Mouse (Mus musculus): ENCODE measurements at regions not wholly inside any gene's neighbourhood (a gene's known extent, or its start where the extent isn't known, plus 50 kb on each side); places are given as distances from the start of the nearest gene placed in this dataset.

DNA sequence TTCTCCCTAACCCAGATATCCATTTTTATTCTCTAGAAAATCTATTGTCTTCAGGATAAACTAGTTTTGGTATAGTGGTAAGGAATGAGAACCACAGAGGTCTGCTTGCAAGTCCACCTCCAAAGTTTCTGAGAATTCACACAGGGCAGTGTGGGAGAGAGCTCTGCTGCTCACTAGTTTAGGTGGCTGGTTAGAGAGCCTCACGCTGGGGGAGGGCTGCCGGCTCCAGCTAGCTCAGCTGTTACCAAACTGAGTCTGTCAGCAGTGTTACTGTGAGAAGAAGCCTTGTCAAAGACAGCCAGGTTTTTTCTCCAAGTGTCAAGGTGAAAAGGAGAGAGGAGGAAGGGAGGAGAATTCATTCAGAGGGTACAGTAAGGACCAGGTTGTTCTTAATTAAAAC lies 147.8 kb upstream of the Eif4g2 start:
- H3K4me3 ChIP-seq, result no peak overlapping the region
- no peak overlapping the region for H3K4me2 ChIP-seq
- no peak overlapping the region for H3K9ac ChIP-seq
- H3K4me1 ChIP-seq, result no peaks in the 10 kb centered on the region
- ATAC-seq, result no peak
- WGBS, result 85% methylated on average over 2 of the region's 2 CpGs
- H3K9me3 ChIP-seq (replicated peaks), result no peaks in the 10 kb centered on the region
- no peaks in the 10 kb centered on the region for H3K36me3 ChIP-seq (ENCODE audit: poor library complexity, severe bottlenecking)
- H3K27me3 ChIP-seq, result no peaks in the 10 kb centered on the region
- no peak overlapping the region for H3K27ac ChIP-seq

DNA sequence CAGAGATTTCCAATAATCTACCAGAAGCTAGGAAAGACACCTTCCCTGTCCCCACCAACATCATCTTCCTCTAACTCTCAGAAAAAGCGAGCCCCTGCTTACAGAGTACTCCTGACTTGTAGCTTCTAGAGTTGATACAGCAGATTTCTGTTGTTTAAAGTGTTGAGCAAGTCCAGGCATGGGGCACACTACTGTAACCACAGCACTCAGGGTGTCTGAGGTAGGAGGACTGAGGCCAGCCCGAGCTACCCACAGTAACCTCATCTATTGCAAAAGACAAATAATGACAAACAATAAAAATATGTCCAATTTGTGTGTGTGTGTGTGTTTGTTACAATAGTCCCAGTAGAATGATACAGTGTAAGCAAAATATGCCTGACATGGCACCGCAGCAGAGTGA lies 144.3 kb upstream of the Eif4g2 start:
- Histone ChIP-seq H3K27me3 (no peaks in the 10 kb centered on the region), H3K4me3 (no peak overlapping the region), H3K9ac (no peak overlapping the region), H3K27ac (no peak overlapping the region), H3K9me3 (replicated peaks) (no peaks in the 10 kb centered on the region), H3K36me3 (ENCODE audit: poor library complexity, severe bottlenecking) (no peaks in the 10 kb centered on the region), H3K4me1 (no peaks in the 10 kb centered on the region), H3K4me2 (no peak overlapping the region)
- no peak for ATAC-seq
- WGBS, result 83% methylated on average over 3 of the region's 3 CpGs

DNA sequence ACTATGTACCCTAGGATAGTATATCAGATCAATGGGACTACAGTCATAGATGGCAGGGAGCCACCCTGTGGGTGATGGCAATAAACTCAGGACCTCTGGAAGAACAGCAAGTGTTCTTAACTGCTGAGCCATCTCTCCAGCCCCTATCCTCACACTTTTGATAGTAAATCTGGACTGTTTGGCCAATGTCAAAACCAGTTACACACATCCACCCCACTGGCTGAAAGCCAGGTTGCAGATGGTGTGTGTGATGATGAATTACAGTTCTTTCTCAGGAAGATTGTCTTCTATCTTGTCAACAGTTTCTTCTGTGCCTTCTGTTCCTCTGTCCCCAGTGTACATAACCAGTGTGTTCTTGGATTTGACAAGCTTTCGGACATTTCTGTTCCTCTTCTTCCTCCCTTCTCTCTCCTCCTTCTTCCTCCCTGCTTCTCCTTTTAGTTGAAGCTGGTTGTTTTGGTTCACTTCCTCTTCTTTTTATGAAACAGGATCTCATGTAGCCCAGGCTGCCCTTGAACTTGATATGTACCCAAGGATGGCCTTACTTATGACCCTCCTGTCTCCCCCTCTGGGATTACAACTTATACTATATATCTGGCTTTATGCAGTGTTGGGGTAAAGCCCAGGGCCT lies 143.3 kb upstream of the Eif4g2 start:
- ATAC-seq, result no peak
- H3K4me1 ChIP-seq, result no peaks in the 10 kb centered on the region
- H3K9ac ChIP-seq, result no peak overlapping the region
- H3K9me3 ChIP-seq (replicated peaks), result no peaks in the 10 kb centered on the region
- no peak overlapping the region for H3K4me2 ChIP-seq
- H3K36me3 ChIP-seq (ENCODE audit: poor library complexity, severe bottlenecking), result no peaks in the 10 kb centered on the region
- H3K27ac ChIP-seq, result no peak overlapping the region
- H3K27me3 ChIP-seq, result no peaks in the 10 kb centered on the region
- 84% methylated on average over 1 of the region's 1 CpGs for WGBS
- H3K4me3 ChIP-seq, result no peak overlapping the region

DNA sequence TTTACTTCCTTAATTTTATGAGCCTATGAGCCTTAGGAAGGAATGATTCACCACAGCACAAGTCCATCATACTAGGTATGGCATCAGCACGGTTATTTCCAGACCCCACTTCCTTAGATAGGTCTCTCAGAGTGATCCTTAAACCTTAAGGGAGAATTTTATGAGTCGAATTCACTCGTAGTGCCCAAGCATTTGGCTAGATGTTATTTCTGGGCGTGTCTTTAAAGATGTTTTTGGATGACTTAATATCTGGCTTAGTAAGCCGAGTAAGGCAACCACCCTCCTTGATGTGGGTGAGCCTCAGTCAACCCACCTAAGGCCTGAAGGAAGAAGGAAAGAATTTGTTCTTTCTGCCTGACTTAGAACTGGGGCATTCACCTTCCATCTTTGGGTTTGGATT lies 132.8 kb upstream of the Eif4g2 start:
- no peaks in the 10 kb centered on the region for H3K27me3 ChIP-seq
- H3K36me3 ChIP-seq (ENCODE audit: poor library complexity, severe bottlenecking), result no peaks in the 10 kb centered on the region
- no peaks in the 10 kb centered on the region for H3K4me1 ChIP-seq
- no peak overlapping the region for H3K9ac ChIP-seq
- H3K4me3 ChIP-seq, result no peak overlapping the region
- no peak for ATAC-seq
- H3K9me3 ChIP-seq (replicated peaks), result peaks cover 7% of the 10 kb centered on the region; the same call in 1 of the 2 replicates
- H3K27ac ChIP-seq, result no peak overlapping the region
- WGBS, result 82% methylated on average over 5 of the region's 5 CpGs
- no peak overlapping the region for H3K4me2 ChIP-seq

DNA sequence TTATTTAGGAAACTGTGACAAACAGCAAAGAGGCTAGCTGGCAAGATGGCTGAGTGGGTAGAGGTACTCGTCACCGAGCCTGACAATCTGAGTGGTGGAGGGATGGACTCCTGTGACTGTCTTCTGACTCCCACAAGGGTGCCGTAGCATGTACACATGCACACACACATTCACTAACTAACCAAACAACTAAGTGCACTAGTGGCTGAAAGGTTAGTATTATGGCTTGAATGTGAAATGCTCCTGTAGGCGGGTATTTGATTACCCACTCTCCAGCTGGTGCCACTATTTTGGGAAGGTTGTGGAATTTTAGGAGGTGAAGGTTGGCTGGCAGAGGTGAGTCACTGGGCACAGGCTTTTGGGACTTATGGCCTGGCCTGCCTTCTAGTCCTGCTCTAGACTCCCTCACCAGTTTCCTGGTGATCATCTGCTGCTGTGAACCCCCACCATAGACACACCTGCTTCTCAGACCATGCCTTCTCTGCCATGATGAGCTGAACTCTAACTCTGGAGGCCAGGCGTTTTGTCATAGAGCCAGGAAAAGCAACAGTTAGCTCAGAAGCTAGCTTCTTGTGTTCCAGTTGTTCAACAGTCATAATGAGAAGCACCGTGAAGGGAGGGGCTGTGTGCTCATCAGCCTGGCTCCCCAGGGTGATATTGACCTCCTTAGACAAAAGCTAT lies 131.5 kb upstream of the Eif4g2 start:
- H3K27ac ChIP-seq, result no peak overlapping the region
- H3K9me3 ChIP-seq (replicated peaks), result peaks cover under 1% of the 10 kb centered on the region; the same call in 1 of the 2 replicates
- H3K9ac ChIP-seq, result no peak overlapping the region
- H3K36me3 ChIP-seq (ENCODE audit: poor library complexity, severe bottlenecking), result no peaks in the 10 kb centered on the region
- 84% methylated on average over 6 of the region's 6 CpGs for WGBS
- ATAC-seq, result no peak
- 0 out of 2 replicates have a peak, but pooled peaks cover 5% of the 10 kb centered on the region for H3K4me1 ChIP-seq
- no peaks in the 10 kb centered on the region for H3K27me3 ChIP-seq
- no peak overlapping the region for H3K4me3 ChIP-seq
- H3K4me2 ChIP-seq, result no peak overlapping the region

DNA sequence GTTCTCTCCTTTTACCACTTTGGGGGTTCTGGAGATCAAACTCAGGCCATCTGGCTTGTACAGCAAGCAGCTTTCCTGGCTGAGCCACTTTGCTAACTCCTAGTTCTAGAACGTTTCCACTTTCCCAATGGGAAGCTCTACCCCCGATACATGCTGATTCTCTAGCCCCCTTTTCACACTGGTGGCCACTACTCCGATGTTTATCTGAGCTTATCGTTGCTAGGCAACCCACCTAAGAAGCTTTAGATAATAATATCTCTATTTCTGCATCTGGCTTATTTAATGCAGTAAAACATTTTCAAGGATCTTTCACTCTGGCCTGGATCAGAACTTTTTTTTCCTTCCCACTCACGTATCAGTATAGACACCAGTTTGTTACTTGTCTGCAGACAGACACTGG lies 129.4 kb upstream of the Eif4g2 start:
- Histone ChIP-seq H3K4me1 (0 out of 2 replicates have a peak, but pooled peaks cover 5% of the 10 kb centered on the region), H3K27ac (no peak overlapping the region), H3K9me3 (replicated peaks) (no peaks in the 10 kb centered on the region), H3K36me3 (ENCODE audit: poor library complexity, severe bottlenecking) (no peaks in the 10 kb centered on the region), H3K9ac (no peak overlapping the region), H3K4me2 (no peak overlapping the region), H3K4me3 (no peak overlapping the region), H3K27me3 (no peaks in the 10 kb centered on the region)
- 59% methylated on average over 5 of the region's 5 CpGs for WGBS
- no peak for ATAC-seq

DNA sequence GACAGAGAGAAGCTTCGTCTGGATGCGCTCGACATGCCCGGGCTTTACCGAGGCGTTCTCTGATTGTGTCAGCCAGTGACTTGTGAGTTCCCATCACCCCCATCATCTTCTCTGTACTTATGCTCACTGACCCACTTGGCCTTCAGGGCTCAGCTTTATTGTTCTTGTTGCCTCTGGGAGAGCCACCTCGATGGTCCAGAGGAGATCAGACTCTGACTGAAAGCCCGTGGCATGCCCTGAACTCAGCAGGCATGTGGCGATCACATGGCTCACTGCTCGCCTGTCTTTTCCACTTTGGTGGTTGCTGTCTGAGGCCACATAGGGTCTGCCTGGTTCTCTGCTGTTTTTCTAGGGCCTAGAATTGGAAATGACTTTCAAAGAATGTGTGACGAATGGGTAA lies 128.8 kb upstream of the Eif4g2 start:
- H3K4me3 ChIP-seq, result no peak overlapping the region
- no peak for ATAC-seq
- no peak overlapping the region for H3K4me2 ChIP-seq
- no peak overlapping the region for H3K9ac ChIP-seq
- H3K9me3 ChIP-seq (replicated peaks), result no peaks in the 10 kb centered on the region
- H3K4me1 ChIP-seq, result 0 out of 2 replicates have a peak, but pooled peaks cover 5% of the 10 kb centered on the region
- no peak overlapping the region for H3K27ac ChIP-seq
- no peaks in the 10 kb centered on the region for H3K27me3 ChIP-seq
- H3K36me3 ChIP-seq (ENCODE audit: poor library complexity, severe bottlenecking), result no peaks in the 10 kb centered on the region
- 68% methylated on average over 11 of the region's 11 CpGs for WGBS

DNA sequence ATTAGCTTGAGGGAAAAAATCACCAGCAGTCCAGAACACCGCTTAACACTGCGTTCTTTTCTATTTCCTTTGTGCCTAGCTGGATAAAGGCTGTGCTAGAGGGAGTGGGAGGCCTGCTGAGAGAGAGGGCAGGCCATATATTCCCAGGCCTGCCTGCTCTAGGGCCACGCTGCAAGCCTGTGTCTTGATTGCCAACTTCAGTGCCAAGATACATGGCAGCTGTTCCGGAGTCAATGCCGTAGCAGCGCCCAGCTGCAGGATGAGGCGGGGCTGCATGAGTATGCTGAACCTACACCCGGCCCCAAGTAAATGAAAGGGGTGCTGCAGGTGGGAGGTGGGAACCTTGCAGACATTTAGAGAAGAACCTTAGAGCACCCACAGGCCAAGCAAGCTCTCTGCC lies 127.5 kb upstream of the Eif4g2 start:
- Histone ChIP-seq H3K9ac (no peak overlapping the region), H3K4me1 (peaks cover 9% of the 10 kb centered on the region; the same call in 1 of the 2 replicates), H3K4me3 (no peak overlapping the region), H3K27ac (no peak overlapping the region), H3K4me2 (no peak overlapping the region), H3K36me3 (ENCODE audit: poor library complexity, severe bottlenecking) (no peaks in the 10 kb centered on the region), H3K9me3 (replicated peaks) (no peaks in the 10 kb centered on the region), H3K27me3 (no peaks in the 10 kb centered on the region)
- 69% methylated on average over 8 of the region's 8 CpGs for WGBS
- no peak for ATAC-seq

DNA sequence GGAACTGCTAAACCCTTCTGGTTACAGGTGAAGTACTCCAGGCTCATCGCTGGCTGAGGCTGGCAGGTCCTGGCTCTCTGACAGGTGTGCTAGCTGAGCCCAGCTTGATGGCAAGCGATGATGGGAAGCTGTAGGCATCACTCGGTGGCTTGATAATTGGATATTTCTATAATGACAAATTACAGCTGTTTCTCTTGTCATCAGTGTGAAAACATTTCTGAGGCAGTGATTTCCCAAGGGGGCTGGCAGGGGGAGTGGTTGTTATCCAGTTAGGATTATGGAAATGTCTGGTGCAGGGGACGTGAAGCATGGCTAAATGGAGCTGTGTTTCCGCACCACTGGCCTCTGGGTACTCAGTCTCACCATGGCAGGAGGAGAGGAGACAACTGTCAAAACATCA lies 123.0 kb upstream of the Eif4g2 start:
- H3K4me2 ChIP-seq, result no peak overlapping the region
- H3K9me3 ChIP-seq (replicated peaks), result 0 out of 2 replicates have a peak, but pooled peaks cover 3% of the 10 kb centered on the region
- no peaks in the 10 kb centered on the region for H3K27me3 ChIP-seq
- H3K9ac ChIP-seq, result no peak overlapping the region
- no peak overlapping the region for H3K4me3 ChIP-seq
- WGBS, result 57% methylated on average over 5 of the region's 5 CpGs
- peaks cover 9% of the 10 kb centered on the region; the same call in 1 of the 2 replicates for H3K4me1 ChIP-seq
- no peak overlapping the region for H3K27ac ChIP-seq
- ATAC-seq, result no peak
- H3K36me3 ChIP-seq (ENCODE audit: poor library complexity, severe bottlenecking), result no peaks in the 10 kb centered on the region

DNA sequence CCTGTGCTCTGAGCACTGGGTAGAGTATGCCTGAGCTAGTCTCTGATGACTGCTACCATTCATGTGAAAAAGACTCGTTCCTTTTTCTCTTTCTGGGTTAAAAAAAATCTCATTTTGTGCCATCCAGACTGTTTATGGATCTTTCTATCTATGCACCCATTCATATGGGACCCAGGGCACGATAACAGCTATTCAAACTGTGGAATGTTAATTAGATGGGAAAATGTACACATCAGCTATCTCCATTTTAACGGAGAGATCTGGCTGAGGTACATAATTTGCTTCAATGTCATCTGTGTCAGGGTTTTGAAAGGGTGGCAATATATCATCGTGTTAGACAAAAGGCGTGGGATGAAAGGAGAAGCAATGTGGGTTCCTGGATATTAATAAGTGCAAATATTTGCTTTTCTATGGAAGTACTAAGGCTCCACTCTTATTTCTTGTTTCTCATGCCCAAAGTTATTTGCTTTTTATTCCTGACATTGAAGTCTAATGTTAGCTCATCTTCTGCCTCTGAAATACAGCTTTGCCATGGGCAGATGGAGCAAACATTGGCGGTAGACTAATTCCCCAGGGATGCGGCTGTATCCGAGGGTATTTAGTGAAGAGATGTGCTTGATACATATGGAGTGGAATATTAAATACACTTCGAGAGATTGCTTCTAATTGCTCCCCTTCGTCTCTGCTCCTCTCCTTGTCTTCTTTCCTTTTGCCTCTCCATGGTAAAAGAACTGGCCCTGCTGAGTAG lies 116.0 kb upstream of the Eif4g2 start:
- ATAC-seq, result no peak
- H3K4me3 ChIP-seq, result no peak overlapping the region
- 45% methylated on average over 10 of the region's 10 CpGs for WGBS
- no peaks in the 10 kb centered on the region for H3K27me3 ChIP-seq
- H3K4me1 ChIP-seq, result peaks cover 16% of the 10 kb centered on the region
- no peaks in the 10 kb centered on the region for H3K9me3 ChIP-seq (replicated peaks)
- peak overlapping the region; percentile 51 for H3K27ac ChIP-seq
- no peak overlapping the region for H3K4me2 ChIP-seq
- no peak overlapping the region for H3K9ac ChIP-seq
- H3K36me3 ChIP-seq (ENCODE audit: poor library complexity, severe bottlenecking), result no peaks in the 10 kb centered on the region

DNA sequence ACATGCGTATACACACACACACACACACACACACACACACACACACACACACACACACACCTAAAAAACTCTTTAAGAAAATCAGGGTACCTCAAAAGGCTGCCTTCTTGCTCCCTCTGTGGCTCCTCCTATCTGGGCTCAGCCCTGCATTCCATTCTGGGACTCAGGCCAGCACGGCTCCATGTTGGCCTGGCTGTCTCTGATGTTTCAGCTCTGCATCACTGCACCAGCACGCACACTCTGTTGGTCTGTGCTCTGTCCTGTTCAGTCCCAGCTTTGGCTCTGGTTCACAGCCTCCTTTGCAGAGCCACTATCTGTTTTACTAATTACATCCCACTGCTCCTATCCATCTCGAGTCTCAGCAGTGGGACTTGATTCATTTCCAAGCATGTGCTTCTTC lies 108.8 kb upstream of the Eif4g2 start:
- H3K9me3 ChIP-seq (replicated peaks), result no peaks in the 10 kb centered on the region
- no peak overlapping the region for H3K9ac ChIP-seq
- no peak overlapping the region for H3K4me3 ChIP-seq
- 62% methylated on average over 4 of the region's 4 CpGs for WGBS
- ATAC-seq, result peak; percentile 70; the same call in 1 of the 2 replicates
- no peaks in the 10 kb centered on the region for H3K36me3 ChIP-seq (ENCODE audit: poor library complexity, severe bottlenecking)
- H3K4me1 ChIP-seq, result no peaks in the 10 kb centered on the region
- no peaks in the 10 kb centered on the region for H3K27me3 ChIP-seq
- no peak overlapping the region for H3K4me2 ChIP-seq
- no peak overlapping the region for H3K27ac ChIP-seq

DNA sequence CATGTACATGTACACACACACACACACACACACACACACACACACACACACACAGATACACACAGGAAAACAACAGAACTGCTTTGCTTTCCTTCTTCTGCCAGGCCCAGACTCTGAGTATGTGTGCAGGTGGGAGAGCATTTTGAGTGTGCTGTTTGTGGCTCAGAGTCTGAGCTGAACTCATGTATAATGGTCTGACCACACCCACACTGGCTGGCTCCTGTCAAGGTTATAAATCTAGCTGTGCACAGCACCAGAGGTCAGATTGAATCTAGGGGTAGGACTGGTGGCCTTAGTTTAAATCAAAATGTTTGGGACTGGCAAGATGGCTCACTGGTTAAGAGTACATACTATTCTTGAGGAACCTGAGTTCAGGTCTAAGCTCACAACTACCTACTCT lies 108.4 kb upstream of the Eif4g2 start:
- H3K27me3 ChIP-seq, result no peaks in the 10 kb centered on the region
- no peak for ATAC-seq
- H3K9ac ChIP-seq, result no peak overlapping the region
- no peak overlapping the region for H3K27ac ChIP-seq
- H3K9me3 ChIP-seq (replicated peaks), result no peaks in the 10 kb centered on the region
- no peak overlapping the region for H3K4me3 ChIP-seq
- H3K36me3 ChIP-seq (ENCODE audit: poor library complexity, severe bottlenecking), result no peaks in the 10 kb centered on the region
- no peaks in the 10 kb centered on the region for H3K4me1 ChIP-seq
- no peak overlapping the region for H3K4me2 ChIP-seq
